Mouse (Mus musculus) hindbrain, embryonic 11.5 days (tissue): ENCODE measurements around the gene Pigx. TPM values are rescaled to one million over a fixed set of nuclear protein-coding genes. Genes with fewer than 3 reads are reported as not detected.
A peak's percentile ranks its signal among the peaks of the same experiment; 100 is the strongest.

Experiments
- ATAC-seq: fragments of 200-750 bp; cut with Nextera tagmentation; 2 replicates; pipeline ENCODE4 v1.8.0; 2017; ENCODE audit warnings: mild to moderate bottlenecking, moderate TSS enrichment, moderate library complexity; ENCODE audit not compliant: low FRiP score
- DNase-seq: peaks from one replicate; pipeline ENCODE4 v3.0.0-alpha.2; 2015; ENCODE audit warnings: low spot score
- H3K27ac ChIP-seq: fragments of 300-500 bp; sonication (generic); 2 replicates; pipeline ENCODE4 v1.5.1; 2014; ENCODE audit warnings: mild to moderate bottlenecking, low read depth, low read length
- H3K27me3 ChIP-seq: fragments of 300-500 bp; sonication (generic); 2 replicates; pipeline ENCODE4 v1.6.1; 2014; ENCODE audit warnings: mild to moderate bottlenecking, low read length, moderate library complexity, mixed read lengths; ENCODE audit not compliant: control insufficient read depth, insufficient read depth
- H3K36me3 ChIP-seq: fragments of 300-500 bp; sonication (generic); 2 replicates; pipeline ENCODE4 v1.6.1; 2014; ENCODE audit warnings: mild to moderate bottlenecking, low read length, moderate library complexity, mixed read lengths; ENCODE audit not compliant: control insufficient read depth, insufficient read depth
- H3K4me1 ChIP-seq: fragments of 300-500 bp; sonication (generic); replicated peaks from 2 replicates; pipeline ENCODE4 v1.6.1; 2014; ENCODE audit warnings: low read length, mixed read lengths; ENCODE audit not compliant: control insufficient read depth, insufficient read depth
- H3K4me2 ChIP-seq: fragments of 300-500 bp; sonication (generic); replicated peaks from 2 replicates; pipeline ENCODE4 v1.6.1; 2014; ENCODE audit warnings: mild to moderate bottlenecking, low read depth, low read length
- H3K4me3 ChIP-seq: fragments of 300-500 bp; sonication (generic); 2 replicates; pipeline ENCODE4 v1.5.1; 2014; ENCODE audit warnings: low read depth, low read length
- H3K9ac ChIP-seq: fragments of 300-500 bp; sonication (generic); 2 replicates; pipeline ENCODE4 v1.6.1; 2014; ENCODE audit warnings: low read depth, low read length
- H3K9me3 ChIP-seq: fragments of 300-500 bp; sonication (generic); 2 replicates; pipeline ENCODE4 v1.6.1; 2016; ENCODE audit warnings: low read length; ENCODE audit not compliant: control insufficient read depth
- WGBS: fragments of 180-500 bp; shearing (Covaris S2); extraction: QIAGEN DNeasy Blood & Tissue Kit; methylation state at CpG from one replicate; pipeline ENCODE4 v1.1.7; 2014; 5-methylcytosine and 5-hydroxymethylcytosine counted together
- polyA plus RNA-seq: library from polyadenylated mRNA; unstranded; fragments of >200 nt; fragmentation: Nextera tagmentation; extraction: Ambion mirVana; gene quantifications from 2 replicates; pipeline ENCODE4 v1.2.1, GENCODE M21; 2014

Gene Pigx
- polyA plus RNA-seq, 1 experiment from 2014 or later, result 150 TPM

DNA sequence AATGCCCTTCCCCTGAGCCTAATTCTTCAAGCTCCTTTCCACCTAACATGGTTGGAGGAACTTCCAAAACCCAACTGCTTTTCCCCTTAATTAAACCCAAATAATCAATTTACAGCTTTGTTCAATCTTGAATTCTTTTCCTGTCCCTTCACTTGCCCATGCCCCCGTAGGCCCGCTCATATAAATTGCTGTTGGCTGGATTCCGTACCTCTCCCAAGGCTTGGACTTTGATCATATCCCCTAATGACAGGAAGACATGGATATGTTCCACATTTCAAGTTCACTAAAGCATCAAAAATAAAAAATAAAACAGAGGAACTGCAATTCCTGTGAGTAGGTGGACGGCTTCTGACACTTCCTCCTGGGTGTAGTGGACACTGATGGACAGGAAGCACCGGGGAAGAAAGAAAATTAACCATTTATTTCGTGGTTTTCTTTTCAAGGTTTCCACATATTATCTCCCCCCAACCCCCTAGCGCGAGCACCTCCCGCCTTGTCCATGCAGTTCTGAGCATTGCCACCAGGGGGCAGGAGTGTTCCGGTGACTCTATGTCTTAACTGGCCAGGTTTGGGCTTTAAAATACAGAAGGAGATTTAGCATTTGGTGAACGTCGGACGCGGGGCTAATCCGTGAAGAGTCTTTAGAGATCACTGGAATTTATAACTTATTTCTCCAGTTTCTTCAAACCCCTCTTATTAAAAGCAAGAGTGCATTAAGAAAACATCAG, 15.6 kb upstream of the Pigx start:
- H3K27me3 ChIP-seq, result no peaks in the 10 kb centered on the region
- WGBS, result 19% methylated on average over 15 of the region's 15 CpGs
- H3K9ac ChIP-seq, result no peak overlapping the region
- no peak overlapping the region for H3K4me3 ChIP-seq
- H3K9me3 ChIP-seq, result no peaks in the 10 kb centered on the region
- no peak overlapping the region for H3K4me2 ChIP-seq
- peak; percentile 88 for DNase-seq
- no peaks in the 10 kb centered on the region for H3K36me3 ChIP-seq
- no peak for ATAC-seq
- no peak overlapping the region for H3K27ac ChIP-seq
- H3K4me1 ChIP-seq, result no peaks in the 10 kb centered on the region

DNA sequence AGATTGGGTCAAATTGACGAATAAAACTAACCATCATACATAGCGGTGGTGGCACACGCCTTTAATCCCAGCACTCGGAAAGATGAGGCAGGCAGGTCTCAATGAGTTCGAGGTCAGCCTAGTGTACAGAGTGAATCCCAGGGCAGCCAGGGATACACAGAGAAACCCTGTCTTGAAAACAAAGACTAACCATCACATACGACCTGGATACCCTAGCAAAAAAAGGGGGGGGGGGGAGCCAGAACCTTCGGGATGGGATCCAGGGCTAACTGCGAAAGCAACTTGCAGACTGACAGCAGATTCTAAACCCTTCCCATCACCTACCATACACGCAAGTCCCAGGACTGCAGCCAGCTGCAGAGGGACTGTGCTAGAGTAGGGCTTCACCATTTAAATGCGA, 14.9 kb upstream of the Pigx start:
- WGBS, result 83% methylated on average over 9 of the region's 10 CpGs
- ATAC-seq (no peak), DNase-seq (no peak)
- H3K9ac ChIP-seq, result no peak overlapping the region
- no peak overlapping the region for H3K4me3 ChIP-seq
- no peaks in the 10 kb centered on the region for H3K36me3 ChIP-seq
- no peak overlapping the region for H3K27ac ChIP-seq
- no peaks in the 10 kb centered on the region for H3K27me3 ChIP-seq
- H3K4me2 ChIP-seq, result no peak overlapping the region
- no peaks in the 10 kb centered on the region for H3K4me1 ChIP-seq
- H3K9me3 ChIP-seq, result no peaks in the 10 kb centered on the region

DNA sequence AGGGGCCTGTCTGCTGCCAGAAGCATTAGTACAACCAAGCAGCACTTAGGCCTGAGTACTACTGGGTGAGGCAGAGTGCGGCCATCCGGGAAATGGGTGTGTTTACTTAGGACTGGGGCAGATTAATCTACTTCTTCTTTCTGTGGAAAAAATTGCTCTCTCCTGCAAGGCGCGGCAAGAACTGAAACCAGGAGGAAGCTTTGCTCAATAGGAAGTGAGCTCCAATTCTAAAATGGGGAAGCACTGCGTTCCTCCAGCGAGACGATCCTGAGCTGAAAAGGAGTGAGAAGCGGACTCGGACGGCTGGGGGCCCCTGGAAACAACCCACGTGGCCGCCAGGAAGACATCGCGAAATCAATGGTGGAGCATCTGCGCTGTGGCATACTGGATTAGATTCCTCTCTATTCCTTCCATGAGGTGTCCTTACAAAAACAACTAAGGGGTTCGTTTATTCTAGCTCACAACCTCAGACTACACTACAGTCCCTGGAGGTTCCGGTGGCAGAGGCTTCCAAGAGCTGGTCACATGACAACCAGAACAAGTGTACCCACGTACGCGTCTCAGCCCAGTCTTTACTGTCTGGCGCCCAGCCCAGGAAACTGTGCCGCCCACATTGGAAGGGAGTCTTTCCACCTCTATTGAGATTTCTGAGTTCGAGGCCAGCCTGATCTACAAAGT, 14.1 kb upstream of the Pigx start:
- Histone ChIP-seq H3K4me2 (no peak overlapping the region), H3K9me3 (no peaks in the 10 kb centered on the region), H3K36me3 (no peaks in the 10 kb centered on the region), H3K4me1 (no peaks in the 10 kb centered on the region), H3K9ac (no peak overlapping the region), H3K27me3 (no peaks in the 10 kb centered on the region), H3K4me3 (no peak overlapping the region), H3K27ac (no peak overlapping the region)
- ATAC-seq (no peak), DNase-seq (no peak)
- WGBS, result 68% methylated on average over 23 of the region's 23 CpGs

DNA sequence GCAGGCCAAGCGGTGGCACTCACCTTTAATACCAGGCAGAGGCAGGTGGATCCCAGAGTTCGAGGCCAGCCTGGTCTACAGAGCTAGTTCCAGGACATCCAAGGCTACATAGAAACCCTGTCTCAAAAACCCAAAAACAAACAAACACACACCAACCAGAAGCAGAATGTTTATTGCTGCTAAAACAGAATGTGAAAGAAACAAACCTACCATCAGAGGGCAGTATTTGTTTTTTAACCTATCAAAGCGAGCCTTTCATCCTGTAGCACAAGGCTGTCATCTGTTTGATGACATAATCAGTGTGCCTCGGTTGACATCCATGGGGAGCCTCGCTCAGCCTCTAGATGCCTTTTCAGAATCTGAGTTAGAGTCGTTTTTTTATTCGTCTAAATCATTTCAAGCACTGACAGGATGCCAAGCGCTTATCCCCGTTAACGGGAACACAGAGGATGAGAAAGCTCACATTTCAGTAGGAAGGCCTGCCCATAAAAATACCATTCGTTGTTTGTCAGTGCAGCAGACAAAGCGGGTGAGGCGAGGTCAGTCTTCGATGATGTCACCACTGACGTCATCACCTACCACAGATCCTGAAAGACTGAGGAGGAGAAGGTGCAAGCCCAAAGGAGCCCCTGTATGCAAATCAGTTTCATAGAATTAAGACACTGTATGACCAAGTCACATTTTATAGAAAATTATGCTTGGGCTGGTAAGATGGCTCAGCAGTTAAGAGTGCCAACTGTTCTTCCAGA, 11.6 kb upstream of the Pigx start:
- no peak overlapping the region for H3K9ac ChIP-seq
- H3K27me3 ChIP-seq, result no peaks in the 10 kb centered on the region
- no peaks in the 10 kb centered on the region for H3K4me1 ChIP-seq
- H3K27ac ChIP-seq, result no peak overlapping the region
- no peak overlapping the region for H3K4me2 ChIP-seq
- 84% methylated on average over 15 of the region's 15 CpGs for WGBS
- DNase-seq, result no peak
- no peak overlapping the region for H3K4me3 ChIP-seq
- no peaks in the 10 kb centered on the region for H3K9me3 ChIP-seq
- H3K36me3 ChIP-seq, result no peaks in the 10 kb centered on the region
- no peak for ATAC-seq

DNA sequence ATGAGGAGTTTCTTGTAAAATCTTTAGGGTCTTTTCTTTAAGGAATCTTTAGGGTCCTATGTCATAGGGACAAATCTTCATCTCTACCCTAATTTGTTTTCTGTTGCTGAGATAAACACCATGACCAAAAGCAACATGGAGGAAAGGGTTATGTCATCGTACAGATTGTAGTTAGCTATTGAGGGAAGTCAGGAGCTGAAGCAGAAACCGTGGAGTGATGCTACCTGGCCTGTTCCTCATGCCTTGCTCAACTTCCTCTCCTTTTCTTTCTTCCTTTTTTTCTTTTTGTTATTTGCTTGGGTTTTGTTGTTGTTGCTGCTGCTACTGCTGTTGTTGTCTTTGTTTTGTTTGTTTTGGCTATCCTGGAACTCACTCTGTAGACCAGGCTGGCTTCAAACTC, 9.0 kb upstream of the Pigx start:
- no peak overlapping the region for H3K27ac ChIP-seq
- DNase-seq (no peak), ATAC-seq (no peak)
- no peaks in the 10 kb centered on the region for H3K27me3 ChIP-seq
- WGBS, result 83% methylated on average over 2 of the region's 2 CpGs
- no peaks in the 10 kb centered on the region for H3K9me3 ChIP-seq
- no peak overlapping the region for H3K9ac ChIP-seq
- no peaks in the 10 kb centered on the region for H3K4me1 ChIP-seq
- H3K4me3 ChIP-seq, result no peak overlapping the region
- no peaks in the 10 kb centered on the region for H3K36me3 ChIP-seq
- H3K4me2 ChIP-seq, result no peak overlapping the region

DNA sequence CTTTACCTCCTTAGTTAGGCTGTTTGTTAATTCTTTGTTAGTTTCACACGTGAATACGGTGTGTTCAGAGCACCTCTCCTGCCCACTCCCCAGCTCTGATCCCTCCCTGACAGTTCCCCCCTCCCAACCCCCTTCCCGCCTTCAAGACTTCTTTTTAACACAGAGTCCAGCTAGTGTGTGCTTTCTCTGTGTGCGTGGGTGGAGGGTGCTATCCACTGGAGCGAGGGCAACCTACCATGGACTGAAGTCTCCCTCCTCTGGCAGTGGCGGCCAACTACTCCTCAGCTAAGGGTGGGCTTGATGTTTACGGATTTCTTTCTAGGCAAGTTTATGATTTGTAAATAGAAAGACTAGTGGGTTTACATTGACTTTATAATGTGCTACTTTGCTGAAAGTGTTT, 8.6 kb upstream of the Pigx start:
- no peak overlapping the region for H3K4me3 ChIP-seq
- no peaks in the 10 kb centered on the region for H3K4me1 ChIP-seq
- WGBS, result 81% methylated on average over 7 of the region's 7 CpGs
- no peaks in the 10 kb centered on the region for H3K27me3 ChIP-seq
- H3K36me3 ChIP-seq, result no peaks in the 10 kb centered on the region
- H3K27ac ChIP-seq, result no peak overlapping the region
- no peak overlapping the region for H3K4me2 ChIP-seq
- DNase-seq (no peak), ATAC-seq (no peak)
- H3K9me3 ChIP-seq, result no peaks in the 10 kb centered on the region
- H3K9ac ChIP-seq, result no peak overlapping the region

DNA sequence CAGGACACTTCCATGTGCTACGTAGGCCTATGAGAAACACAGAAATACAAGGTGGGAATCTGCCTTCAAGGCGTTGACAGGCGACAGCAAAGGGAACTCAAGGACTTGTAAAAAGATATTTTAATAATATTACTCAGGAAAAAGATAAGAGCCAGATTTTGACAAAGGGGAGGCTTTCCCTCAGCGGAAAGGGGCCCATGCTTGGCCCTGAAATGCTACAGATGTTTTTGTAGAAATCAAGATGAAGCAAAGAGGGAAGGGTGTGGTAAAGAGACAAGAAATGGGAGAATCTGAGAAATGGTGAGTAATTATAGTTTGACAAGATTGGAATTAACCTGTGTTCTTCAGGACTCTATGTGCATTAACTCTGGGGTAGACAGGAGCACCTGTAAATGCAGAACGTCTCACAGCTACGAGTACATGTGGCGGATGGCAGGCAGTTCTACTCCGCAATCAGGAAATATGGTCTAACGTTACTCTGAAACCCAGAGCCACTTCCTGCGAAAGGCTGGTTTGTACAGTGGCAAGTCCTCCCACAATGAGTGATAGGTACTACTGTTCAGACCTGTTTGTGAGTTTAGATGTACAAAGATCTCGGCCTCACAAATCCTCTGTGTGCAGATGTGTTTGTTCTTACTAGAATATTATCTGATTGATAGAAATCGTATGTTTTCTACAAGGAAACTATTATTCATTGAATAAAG, 8.0 kb upstream of the Pigx start:
- Histone ChIP-seq H3K4me3 (no peak overlapping the region), H3K27ac (no peak overlapping the region), H3K36me3 (no peaks in the 10 kb centered on the region), H3K9me3 (no peaks in the 10 kb centered on the region), H3K27me3 (no peaks in the 10 kb centered on the region), H3K4me1 (no peaks in the 10 kb centered on the region), H3K4me2 (no peak overlapping the region), H3K9ac (no peak overlapping the region)
- ATAC-seq (no peak), DNase-seq (no peak)
- WGBS, result 97% methylated on average over 12 of the region's 12 CpGs

DNA sequence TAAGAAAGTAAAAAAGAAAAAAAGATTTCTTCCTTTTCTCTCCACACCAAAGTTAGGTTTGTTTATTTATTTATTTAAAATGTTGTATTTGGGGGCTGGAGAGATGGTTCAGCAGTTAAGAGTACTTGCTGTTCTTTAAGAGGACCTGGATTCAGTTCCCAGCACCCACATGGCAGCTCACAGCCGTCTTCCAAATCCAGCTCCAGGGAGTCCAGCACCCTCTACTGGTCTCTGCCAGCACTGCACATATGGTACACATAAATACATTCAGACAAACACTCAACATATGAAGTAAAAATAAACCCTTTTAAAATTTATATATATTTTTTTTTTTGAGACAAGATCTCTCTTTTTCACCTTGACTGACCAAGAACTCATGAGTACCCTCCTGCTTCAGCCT, 6.2 kb upstream of the Pigx start:
- Histone ChIP-seq H3K4me1 (no peaks in the 10 kb centered on the region), H3K36me3 (no peaks in the 10 kb centered on the region), H3K4me2 (no peak overlapping the region), H3K4me3 (no peak overlapping the region), H3K27ac (no peak overlapping the region), H3K9ac (no peak overlapping the region), H3K9me3 (no peaks in the 10 kb centered on the region), H3K27me3 (no peaks in the 10 kb centered on the region)
- 84% methylated on average over 1 of the region's 1 CpGs for WGBS
- DNase-seq (peak; percentile 18), ATAC-seq (no peak)
